Mouse (Mus musculus) brain, adult 2 months (tissue): ENCODE results near the gene Myo1b.

Source experiments
- DNase-seq: peaks from one replicate; pipeline ENCODE4 v3.0.0; 2011; ENCODE audit warnings: low read depth, low spot score

The Myo1b gene

DNA sequence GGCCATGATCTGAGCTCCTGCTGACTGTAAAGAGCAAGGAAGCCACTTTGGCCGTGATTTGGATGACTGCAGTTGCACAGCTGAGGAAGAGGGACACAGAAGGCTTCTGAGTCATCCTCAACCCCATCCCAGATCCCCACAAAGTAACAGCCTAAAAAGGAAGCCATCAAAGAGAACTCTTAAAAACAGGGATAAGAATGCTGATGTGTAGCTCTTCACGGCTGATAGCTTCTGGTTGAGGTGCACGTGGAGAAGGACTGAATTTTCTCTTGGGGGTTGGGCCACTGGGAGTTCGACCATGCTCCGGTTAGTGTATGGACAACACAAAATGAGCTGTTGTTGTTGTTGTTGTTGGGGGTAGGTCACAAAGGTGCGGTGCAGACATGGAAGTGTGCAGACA, 181.2 kb downstream of the Myo1b start:
- peak; percentile 36 for DNase-seq

GRCm38 (mm10) chr1:51729407-51729806, 186.5 kb downstream of the Myo1b start:
- DNase-seq: no peak

- DNase-seq: no peak
These were observed 187.1 kb downstream of the Myo1b start for GRCm38 (mm10) chr1:51728816-51729215.

- peak; percentile 57 for DNase-seq
These were observed 195.8 kb downstream of the Myo1b start for GRCm38 (mm10) chr1:51719897-51720673.

- DNase-seq: no peak
These were observed 205.0 kb downstream of the Myo1b start for GRCm38 (mm10) chr1:51710831-51711230.

DNA sequence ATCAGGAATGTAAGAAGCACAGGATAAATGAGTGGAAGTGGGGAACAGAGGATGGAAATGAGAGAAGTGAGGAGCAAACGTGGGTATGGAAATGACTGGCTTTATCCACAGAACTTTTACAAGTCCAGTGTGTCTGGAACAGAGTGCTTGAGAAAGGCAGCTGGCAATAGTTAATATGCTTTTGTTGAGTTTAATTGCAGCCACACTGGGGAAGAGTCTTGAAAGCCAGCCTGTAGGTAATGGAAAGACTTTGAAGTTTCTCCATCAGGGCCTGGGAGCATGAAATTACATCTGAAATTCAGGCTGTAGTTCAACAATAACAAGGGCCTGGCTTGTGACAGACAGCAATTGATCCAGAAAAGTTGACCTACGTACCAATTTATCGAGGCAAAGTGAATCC, 209.8 kb downstream of the Myo1b start:
- no peak for DNase-seq

- no peak for DNase-seq
These were observed 211.3 kb downstream of the Myo1b start for GRCm38 (mm10) chr1:51704610-51705009.
